Mouse (Mus musculus) large intestine, adult 2 months (tissue): ENCODE measurements around the gene Strip1. TPM values are rescaled to one million over a fixed set of nuclear protein-coding genes. Genes with fewer than 3 reads are reported as not detected.
"Not testable (repeated sequence)": the region's sequence is repeated elsewhere in the genome, so short reads cannot be mapped to it uniquely, and the experiment has no call there.

Experiments used
- DNase-seq: peaks from one replicate; pipeline ENCODE4 v3.0.0-alpha.2; 2012; ENCODE audit warnings: low read depth, low spot score
- WGBS: fragments of 180-500 bp; shearing (Covaris S2); methylation state at CpG from one replicate; pipeline ENCODE4 v1.1.7; 2018; 5-methylcytosine and 5-hydroxymethylcytosine counted together
- polyA plus RNA-seq: library from polyadenylated mRNA; depleted of rRNA; stranded (reverse); fragments of >200 nt; gene quantifications from 2 replicates; pipeline ENCODE4 v1.2.3, GENCODE M21; 2012; rRNA removed

The Strip1 gene
- polyA plus RNA-seq = 40.0 and 51.3 TPM in 2 replicates

- WGBS = under 1% methylated on average over 35 of the region's 35 CpGs
- DNase-seq = peak; percentile 90
Observed at GRCm38 (mm10) chr3:107631523-107631958, at the start of gene Strip1. Strip1 (minus strand) TSS chr3:107631694.

- WGBS = 40% methylated on average over 7 of the region's 7 CpGs
- no peak for DNase-seq
Observed at GRCm38 (mm10) chr3:107680790-107681576, 49.5 kb upstream of the Strip1 start.

- no peak for DNase-seq
Observed at GRCm38 (mm10) chr3:107671509-107671908, 40.0 kb upstream of the Strip1 start.

GRCm38 (mm10) chr3:107670500-107670899, 39.0 kb upstream of the Strip1 start:
- no peak for DNase-seq

More at GRCm38 (mm10) chr3:107671509-107671908, 40.0 kb upstream of the Strip1 start:
- WGBS = 85% methylated on average over 2 of the region's 2 CpGs

GRCm38 (mm10) chr3:107668786-107669185, 37.3 kb upstream of the Strip1 start:
- 59% methylated on average over 7 of the region's 7 CpGs for WGBS

More at GRCm38 (mm10) chr3:107670500-107670899, 39.0 kb upstream of the Strip1 start:
- WGBS = 42% methylated on average over 4 of the region's 4 CpGs

GRCm38 (mm10) chr3:107667426-107667825, 35.9 kb upstream of the Strip1 start:
- 72% methylated on average over 6 of the region's 6 CpGs for WGBS
- no peak for DNase-seq

More at GRCm38 (mm10) chr3:107668786-107669185, 37.3 kb upstream of the Strip1 start:
- DNase-seq = no peak

- WGBS = 89% methylated on average over 1 of the region's 1 CpGs
Observed at GRCm38 (mm10) chr3:107664641-107665040, 33.1 kb upstream of the Strip1 start.

GRCm38 (mm10) chr3:107659000-107659399, 27.5 kb upstream of the Strip1 start:
- WGBS = 90% methylated on average over 1 of the region's 1 CpGs
- DNase-seq = no peak

More at GRCm38 (mm10) chr3:107664641-107665040, 33.1 kb upstream of the Strip1 start:
- no peak for DNase-seq

- 53% methylated on average over 4 of the region's 4 CpGs for WGBS
- no peak for DNase-seq
Observed at GRCm38 (mm10) chr3:107656888-107657287, 25.4 kb upstream of the Strip1 start.

- no peak for DNase-seq
- 83% methylated on average over 2 of the region's 2 CpGs for WGBS
Observed at GRCm38 (mm10) chr3:107656151-107656550, 24.7 kb upstream of the Strip1 start.

- DNase-seq = no peak
- 76% methylated on average over 3 of the region's 3 CpGs for WGBS
Observed at GRCm38 (mm10) chr3:107655491-107655890, 24.0 kb upstream of the Strip1 start.

GRCm38 (mm10) chr3:107654861-107655260, 23.4 kb upstream of the Strip1 start:
- no peak for DNase-seq
- 71% methylated on average over 3 of the region's 3 CpGs for WGBS

GRCm38 (mm10) chr3:107652968-107653367, 21.5 kb upstream of the Strip1 start:
- WGBS = 93% methylated on average over 3 of the region's 3 CpGs
- DNase-seq = no peak

- not testable (repeated sequence) for DNase-seq
- WGBS = 55% methylated on average over 5 of the region's 5 CpGs
Observed at GRCm38 (mm10) chr3:107650276-107650675, 18.8 kb upstream of the Strip1 start.

GRCm38 (mm10) chr3:107646947-107647346, 15.5 kb upstream of the Strip1 start:
- WGBS = 78% methylated on average over 3 of the region's 3 CpGs
- DNase-seq = no peak

GRCm38 (mm10) chr3:107637606-107638172, 6.2 kb upstream of the Strip1 start:
- WGBS = 42% methylated on average over 5 of the region's 5 CpGs
- no peak for DNase-seq

GRCm38 (mm10) chr3:107636236-107636635, 4.7 kb upstream of the Strip1 start:
- no peak for DNase-seq
- WGBS = 80% methylated on average over 3 of the region's 3 CpGs

GRCm38 (mm10) chr3:107635836-107636235, 4.3 kb upstream of the Strip1 start:
- 71% methylated on average over 8 of the region's 8 CpGs for WGBS
- DNase-seq = no peak

- WGBS = 93% methylated on average over 9 of the region's 9 CpGs
- DNase-seq = no peak
Observed at GRCm38 (mm10) chr3:107633906-107634305, 2.4 kb upstream of the Strip1 start.

GRCm38 (mm10) chr3:107632786-107633185, 1.3 kb upstream of the Strip1 start:
- 87% methylated on average over 4 of the region's 4 CpGs for WGBS

More at GRCm38 (mm10) chr3:107632786-107633185, 1.3 kb upstream of the Strip1 start:
- no peak for DNase-seq
